Mouse (Mus musculus) heart, adult 2 months (tissue): ENCODE measurements at regions not wholly inside any gene's neighbourhood (a gene's known extent, or its start where the extent isn't known, plus 50 kb on each side); places are given as distances from the start of the nearest gene placed in this dataset.
A peak's percentile ranks its signal among the peaks of the same experiment; 100 is the strongest.
"Not testable (repeated sequence)": the region's sequence is repeated elsewhere in the genome, so short reads cannot be mapped to it uniquely, and the experiment has no call there.

Experiments
- DNase-seq, 2 experiments: peaks; one replicate each; pipeline ENCODE4 v3.0.0; 2021
- H3K27ac ChIP-seq: fragments of 200-600 bp; 2 replicates; pipeline ENCODE4 v1.8.1; 2022
- H3K27me3 ChIP-seq: fragments of 200-500 bp; 2 replicates; pipeline ENCODE4 v1.6.1; 2012; ENCODE audit warnings: mild to moderate bottlenecking, low read length, inconsistent platforms, mixed read lengths; ENCODE audit not compliant: control insufficient read depth, insufficient read depth
- H3K36me3 ChIP-seq: fragments of 200-500 bp; 2 replicates; pipeline ENCODE4 v1.6.1; 2012; ENCODE audit warnings: low read length, inconsistent platforms; ENCODE audit not compliant: control insufficient read depth, insufficient read depth
- H3K4me1 ChIP-seq: fragments of 200-500 bp; 2 replicates; pipeline ENCODE4 v1.6.1; 2011; ENCODE audit warnings: low read length; ENCODE audit not compliant: control insufficient read depth, insufficient read depth
- H3K4me3 ChIP-seq: fragments of 200-600 bp; 2 replicates; pipeline ENCODE4 v1.8.1; 2022
- H3K79me2 ChIP-seq: fragments of 200-500 bp; replicated peaks from 2 replicates; pipeline ENCODE4 v1.6.1; 2012; ENCODE audit warnings: mild to moderate bottlenecking, inconsistent platforms, low read length, moderate library complexity, mixed read lengths; ENCODE audit not compliant: control insufficient read depth, insufficient read depth
- H3K9ac ChIP-seq: fragments of 200-500 bp; 2 replicates; pipeline ENCODE4 v1.6.1; 2012; ENCODE audit warnings: low read depth, mild to moderate bottlenecking, control low read depth, inconsistent platforms, low read length, mixed read lengths
- CTCF ChIP-seq: fragments of 200-600 bp; IDR thresholded peaks from 2 replicates; pipeline ENCODE4 v1.8.1; 2022; ENCODE audit warnings: antibody characterized with exemption, mild to moderate bottlenecking, moderate library complexity
- EP300 ChIP-seq: fragments of 200-500 bp; IDR thresholded peaks from 2 replicates; pipeline ENCODE4 v1.6.1; 2011; ENCODE audit warnings: low read depth, low read length, control low read depth; ENCODE audit not compliant: insufficient read depth
- POLR2A ChIP-seq: fragments of 200-500 bp; IDR thresholded peaks from 2 replicates; pipeline ENCODE4 v1.6.1; 2011; ENCODE audit warnings: mild to moderate bottlenecking, low read depth, low read length, control low read depth; ENCODE audit not compliant: insufficient read depth
- WGBS: fragments of 180-500 bp; shearing (Covaris S2); methylation state at CpG from one replicate; pipeline ENCODE4 v1.1.7; 2018; 5-methylcytosine and 5-hydroxymethylcytosine counted together
- intact Hi-C: fragments of 180-260 bp; cut with DNase I; formaldehyde crosslinking; loops from one replicate; pipeline ENCODE4 v1.15.1; 2025

DNA sequence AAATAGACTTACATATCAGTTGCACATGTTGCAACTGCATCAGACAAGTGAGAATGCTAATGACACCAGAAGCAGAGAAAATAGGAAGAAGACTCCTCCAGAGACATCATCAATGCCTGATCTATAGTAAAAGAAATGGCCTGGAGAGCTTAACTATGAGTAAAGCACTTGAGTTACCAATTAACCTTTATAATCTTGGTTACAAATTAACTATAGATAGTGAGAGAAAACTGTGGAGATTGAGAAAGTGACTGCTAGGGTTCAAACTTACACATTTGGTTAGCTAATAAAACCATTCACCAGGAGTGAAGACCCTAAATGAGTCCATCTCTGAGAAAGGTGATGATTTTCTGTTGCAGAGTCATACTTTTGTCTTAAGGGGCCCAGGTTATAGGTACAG lies 307.4 kb downstream of the Phex start:
- Histone ChIP-seq H3K27me3 (no peaks in the 10 kb centered on the region), H3K79me2 (no peaks in the 10 kb centered on the region), H3K36me3 (no peaks in the 10 kb centered on the region), H3K4me3 (no peak overlapping the region), H3K27ac (no peak overlapping the region), H3K9ac (no peak overlapping the region), H3K4me1 (no peaks in the 10 kb centered on the region)
- intact Hi-C loops = no loop called here
- TF ChIP-seq EP300 (no peak), CTCF (no peak), POLR2A (no peak)
- no peak for DNase-seq

DNA sequence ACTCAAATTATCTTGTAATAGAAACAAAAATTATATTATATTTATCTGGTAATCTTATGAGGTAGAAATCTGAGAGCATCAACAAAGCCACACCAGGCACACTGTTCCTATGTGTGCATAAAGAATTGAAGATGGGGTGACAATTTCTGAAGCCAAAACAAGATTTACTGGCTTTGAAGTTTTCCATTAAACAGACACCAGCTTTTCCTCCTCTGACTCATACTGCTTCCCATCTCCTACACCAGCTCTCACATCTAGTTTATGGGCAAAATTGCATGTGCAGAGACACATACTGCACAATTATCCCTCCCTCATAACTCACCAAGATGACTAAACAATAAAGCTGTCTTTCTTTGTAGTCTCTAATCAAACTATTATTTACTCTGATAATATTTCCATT lies 335.1 kb downstream of the Phex start:
- DNase-seq = no peak
- intact Hi-C loops = no loop called here
- no peak overlapping the region for H3K4me3 ChIP-seq
- H3K27ac ChIP-seq = peak overlapping the region; percentile 47
- H3K9ac ChIP-seq = no peak overlapping the region
- H3K4me1 ChIP-seq = no peaks in the 10 kb centered on the region
- no peaks in the 10 kb centered on the region for H3K36me3 ChIP-seq
- no peaks in the 10 kb centered on the region for H3K27me3 ChIP-seq
- H3K79me2 ChIP-seq = no peaks in the 10 kb centered on the region
- TF ChIP-seq CTCF (no peak), POLR2A (no peak), EP300 (no peak)

DNA sequence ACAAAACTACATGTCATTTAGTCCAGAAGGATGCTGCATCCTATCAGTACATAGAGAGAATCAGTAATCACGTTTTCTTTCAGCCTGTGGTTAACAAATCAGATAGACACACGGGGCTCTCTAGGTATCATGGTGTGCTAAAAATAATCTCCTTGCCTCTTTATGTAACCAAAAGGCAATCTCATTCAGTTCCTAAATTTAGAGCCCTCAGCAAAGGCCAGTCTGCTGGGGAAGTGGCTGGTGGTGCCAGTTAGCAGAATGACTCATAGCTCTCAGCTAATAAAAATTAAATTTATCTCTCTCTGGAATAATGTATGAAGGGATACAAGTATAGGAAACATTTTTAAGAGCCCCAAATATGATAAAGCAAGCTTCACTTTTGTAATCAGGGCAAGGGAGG lies 335.5 kb downstream of the Phex start:
- TF ChIP-seq POLR2A (no peak), EP300 (no peak), CTCF (no peak)

DNA sequence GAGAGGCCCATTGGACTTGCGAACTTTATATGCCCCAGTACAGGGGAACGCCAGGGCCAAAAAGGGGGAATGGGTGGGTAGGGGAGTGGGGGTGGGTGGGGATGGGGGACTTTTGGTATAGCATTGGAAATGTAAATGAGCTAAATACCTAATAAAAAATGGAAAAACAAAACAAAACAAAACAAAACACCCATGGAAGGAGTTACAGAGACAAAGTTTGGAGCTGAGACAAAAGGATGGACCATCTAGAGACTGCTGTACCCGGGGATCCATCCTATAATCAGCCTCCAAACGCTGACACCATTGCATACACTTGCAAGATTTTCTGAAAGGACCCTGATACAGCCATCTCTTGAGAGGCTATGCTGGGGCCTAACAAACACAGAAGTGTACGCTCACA lies 337.1 kb downstream of the Phex start:
- whole genome bisulfite sequencing = 71% methylated on average over 5 of the region's 5 CpGs
- H3K4me3 ChIP-seq, intact Hi-C loops, H3K4me1 ChIP-seq, H3K9ac ChIP-seq, H3K27me3 ChIP-seq, DNase-seq, H3K27ac ChIP-seq, H3K36me3 ChIP-seq, H3K79me2 ChIP-seq: not testable (repeated sequence)

More for the DNA sequence above, 335.5 kb downstream of the Phex start:
- Histone ChIP-seq H3K36me3 (no peaks in the 10 kb centered on the region), H3K4me3 (no peak overlapping the region), H3K27ac (peak overlapping the region; percentile 47), H3K79me2 (no peaks in the 10 kb centered on the region), H3K27me3 (no peaks in the 10 kb centered on the region), H3K9ac (no peak overlapping the region), H3K4me1 (no peaks in the 10 kb centered on the region)
- 16% methylated on average over 2 of the region's 2 CpGs for WGBS
- DNase-seq = peak in 1 of 2 experiments; percentile 4
- intact Hi-C loops = no loop called here

DNA sequence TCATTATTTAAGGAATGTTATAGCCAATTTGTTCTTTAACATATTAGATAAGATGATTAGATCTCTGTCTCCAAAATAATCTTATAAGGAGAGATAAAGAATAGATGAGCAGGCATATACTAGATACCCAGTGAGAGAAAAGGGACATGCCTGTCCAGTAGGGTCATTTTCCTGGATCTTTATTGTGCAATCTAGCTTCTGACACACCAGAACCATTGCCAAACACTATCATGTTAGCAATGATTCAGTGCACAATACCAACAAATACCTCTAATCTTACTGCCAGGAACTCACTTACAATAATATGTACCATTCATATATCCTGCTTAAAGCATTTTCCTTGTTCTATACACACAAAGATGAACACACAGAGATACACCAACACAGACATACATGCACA lies 338.9 kb downstream of the Phex start:
- no peak for TF ChIP-seq CTCF
- TF ChIP-seq POLR2A = no peak
- no peak for TF ChIP-seq EP300
- no peak overlapping the region for H3K27ac ChIP-seq
- H3K4me3 ChIP-seq = no peak overlapping the region
- no peaks in the 10 kb centered on the region for H3K27me3 ChIP-seq
- no peak overlapping the region for H3K9ac ChIP-seq
- intact Hi-C loops = no loop called here
- no peaks in the 10 kb centered on the region for H3K79me2 ChIP-seq
- no peaks in the 10 kb centered on the region for H3K36me3 ChIP-seq
- no peaks in the 10 kb centered on the region for H3K4me1 ChIP-seq
- no peak for DNase-seq

DNA sequence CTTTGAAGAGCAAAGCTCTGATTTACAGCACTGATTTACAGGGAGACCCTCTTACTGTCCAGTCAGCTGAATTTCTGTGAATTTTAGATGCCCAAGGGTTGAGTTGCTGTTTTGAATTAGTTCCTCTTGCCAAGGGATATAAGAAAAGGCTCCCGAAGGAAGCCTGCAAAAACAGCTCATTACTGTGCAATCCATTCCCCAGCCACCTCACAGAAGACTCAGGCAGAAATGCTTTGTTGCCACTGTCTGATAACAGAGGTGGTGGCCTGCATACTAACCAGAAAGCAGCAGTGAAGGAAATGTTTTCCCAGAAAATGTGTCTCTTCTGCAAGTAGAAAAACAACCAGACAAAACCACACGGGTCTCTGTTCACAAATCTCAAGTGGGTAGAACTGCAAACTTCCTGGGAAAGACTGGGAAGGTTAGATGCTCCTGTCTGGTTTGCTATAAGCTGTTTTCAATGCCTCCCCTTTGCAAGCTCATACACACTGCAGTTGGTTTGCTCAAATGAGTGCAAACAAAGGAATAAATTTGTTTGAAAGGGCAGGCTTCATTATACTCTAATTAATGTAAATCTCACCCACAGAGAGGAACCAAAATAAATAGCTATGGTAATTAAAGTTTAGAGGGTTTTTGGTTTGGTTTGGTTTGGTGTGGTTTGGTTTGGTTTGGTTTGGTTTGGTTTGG lies 363.3 kb downstream of the Phex start:
- DNase-seq = no peak
- Histone ChIP-seq H3K4me3 (no peak overlapping the region), H3K27ac (no peak overlapping the region), H3K36me3 (no peaks in the 10 kb centered on the region), H3K4me1 (no peaks in the 10 kb centered on the region), H3K27me3 (no peaks in the 10 kb centered on the region), H3K79me2 (no peaks in the 10 kb centered on the region), H3K9ac (no peak overlapping the region)
- TF ChIP-seq CTCF = no peak
- TF ChIP-seq EP300 = no peak
- TF ChIP-seq POLR2A = no peak
- WGBS = 29% methylated on average over 2 of the region's 2 CpGs
- intact Hi-C loops = no loop called here
